Mouse (Mus musculus): ENCODE measurements at regions not wholly inside any gene's neighbourhood (a gene's known extent, or its start where the extent isn't known, plus 50 kb on each side); places are given as distances from the start of the nearest gene placed in this dataset.
"Not testable (repeated sequence)": the region's sequence is repeated elsewhere in the genome, so short reads cannot be mapped to it uniquely, and the experiment has no call there.

DNA sequence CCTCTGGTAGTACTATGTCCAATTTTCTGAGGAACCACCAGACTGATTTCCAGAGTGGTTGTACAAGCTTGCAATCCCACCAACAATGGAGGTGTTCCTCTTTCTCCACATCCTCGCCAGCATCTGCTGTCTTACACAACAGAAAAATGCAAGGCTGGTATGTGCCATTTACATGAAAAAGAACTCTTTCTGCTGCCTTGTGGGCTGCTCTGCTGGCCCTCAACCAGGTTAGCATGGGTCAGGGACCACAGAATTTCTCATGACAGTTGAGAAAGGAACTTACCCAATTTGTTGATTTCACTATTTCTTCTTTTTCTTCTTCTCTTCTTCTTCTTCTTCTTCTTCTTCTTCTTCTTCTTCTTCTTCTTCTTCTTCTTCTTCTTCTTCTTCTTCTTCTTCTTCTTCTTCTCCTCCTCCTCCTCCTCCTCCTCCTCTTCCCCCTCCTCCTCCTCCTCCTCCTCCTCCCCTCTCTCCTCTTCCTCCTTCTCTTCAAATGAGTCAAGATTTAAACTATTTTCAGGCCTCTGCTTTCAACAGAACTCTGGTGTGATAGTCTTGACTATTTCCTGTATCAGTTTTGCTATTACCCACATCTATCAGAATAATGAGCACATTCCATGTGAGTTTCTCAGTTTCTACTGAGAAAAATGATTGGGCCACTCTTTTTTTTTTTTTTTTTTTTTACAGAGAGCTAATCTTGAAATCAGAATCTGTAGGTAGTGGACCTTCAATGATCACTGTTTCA lies 56.3 kb upstream of the Itm2b start:
- not testable (repeated sequence) for TF ChIP-seq EP300, CTCF (IDR thresholded peaks at IDR 0.05; ENCODE audit: low read depth)

All from liver, embryonic 14.5 days (tissue).